Mouse (Mus musculus): ENCODE data around the gene Fam83f. TPM values are rescaled to one million over a fixed set of nuclear protein-coding genes. Genes with fewer than 3 reads are reported as not detected.

Fam83f gene
- polyA plus RNA-seq (2017; shearing (Covaris generic)) = 0.29 TPM

GRCm38 (mm10) chr15:80671295-80672252, at the start of gene Fam83f:
Gene Fam83f, plus strand, starts transcription at chr15:80671847.

GRCm38 (mm10) chr15:80710608-80711363, 39.1 kb downstream of the Fam83f start, which contains the start of gene Tnrc6b:
Gene Tnrc6b, plus strand, starts transcription at chr15:80711313.

Other genes with a start within 250 kb of the Fam83f start
- gene Enthd1, start 106.7 kb upstream of the Fam83f start, polyA plus RNA-seq (2017; shearing (Covaris generic)) = 0.34 TPM
- 63.5 TPM for gene Grap2, start 99.3 kb upstream of the Fam83f start, polyA plus RNA-seq (2017; shearing (Covaris generic))
- 40.3 TPM for gene Tnrc6b, start 39.5 kb downstream of the Fam83f start, polyA plus RNA-seq (2017; shearing (Covaris generic))

Measured in CD4-positive, CD25-positive, alpha-beta regulatory T cell (primary cell).